Mouse (Mus musculus) C3H10T1/2 (cell line): ENCODE data around the gene Ercc5. TPM values are rescaled to one million over a fixed set of nuclear protein-coding genes. Genes with fewer than 3 reads are reported as not detected.

Experiments
- polyA plus RNA-seq, 2 experiments: library from polyadenylated mRNA; unstranded; fragments of >200 nt; fragmentation: generic; extraction: Trizol; gene quantifications; one replicate each; pipeline ENCODE4 v1.2.1; 2012; ENCODE audit warnings: missing spikeins in 2 of 2

Gene Ercc5
- polyA plus RNA-seq: 1 to 10 TPM in 1 of 2 experiments, under 1 TPM in 1; 0.41 to 9.3 TPM

GRCm38 (mm10) chr1:44147563-44148381 is at the start of gene Ercc5:
TSS of gene Ercc5 (plus strand) at chr1:44147744.

GRCm38 (mm10) chr1:44102259-44102717 is 45.3 kb upstream of the Ercc5 start, which contains the start of gene Tex30:
TSS of gene Tex30 (minus strand) at chr1:44102441.

GRCm38 (mm10) chr1:44118239-44119054 is 29.1 kb upstream of the Ercc5 start, which contains the start of the genes Kdelc1 and Bivm:
TSS of gene Kdelc1 (minus strand) at chr1:44118808.
TSS of gene Bivm (plus strand) at chr1:44118957.

GRCm38 (mm10) chr1:44218876-44219275 is 71.3 kb downstream of the Ercc5 start, which contains the start of gene Mettl21e:
TSS of gene Mettl21e (minus strand) at chr1:44218961.

Other genes starting within 250 kb of the Ercc5 start
- gene Tpp2, start 214.1 kb upstream of the Ercc5 start, polyA plus RNA-seq: 1 to 10 TPM; 2.3 to 6.0 TPM
- gene Mettl21c, start 127.7 kb upstream of the Ercc5 start, polyA plus RNA-seq: under 1 TPM in 1 of 2 experiments, not detected in 1; 0.13 TPM
- gene Gm8251, start 85.8 kb upstream of the Ercc5 start, polyA plus RNA-seq: not detected
- gene Tex30, start 45.3 kb upstream of the Ercc5 start, polyA plus RNA-seq: 1 to 10 TPM; 1.3 to 3.4 TPM
- 10 to 100 TPM in 1 of 2 experiments, 1 to 10 TPM in 1; 1.7 to 13.0 TPM for gene Kdelc1, start 28.9 kb upstream of the Ercc5 start, polyA plus RNA-seq
- 1 to 10 TPM in 1 of 2 experiments, under 1 TPM in 1; 0.66 to 7.2 TPM for gene Bivm, start 28.8 kb upstream of the Ercc5 start, polyA plus RNA-seq
- not detected for gene Mettl21e, start 71.2 kb downstream of the Ercc5 start, polyA plus RNA-seq